Mouse (Mus musculus) intestine, embryonic 15.5 days (tissue): ENCODE measurements around the gene B230217C12Rik. TPM values are rescaled to one million over a fixed set of nuclear protein-coding genes. Genes with fewer than 3 reads are reported as not detected.
"Not testable (repeated sequence)": the region's sequence is repeated elsewhere in the genome, so short reads cannot be mapped to it uniquely, and the experiment has no call there.

Experiments
- ATAC-seq: fragments of 200-750 bp; cut with Nextera tagmentation; 2 replicates; pipeline ENCODE4 v1.8.0; 2017; ENCODE audit warnings: moderate TSS enrichment, moderate library complexity
- H3K27ac ChIP-seq: fragments of 300-500 bp; sonication (generic); 2 replicates; pipeline ENCODE4 v1.5.1; 2015; ENCODE audit warnings: mild to moderate bottlenecking, inconsistent platforms
- H3K27me3 ChIP-seq: fragments of 300-500 bp; sonication (generic); replicated peaks from 2 replicates; pipeline ENCODE4 v1.6.1; 2015; ENCODE audit warnings: inconsistent platforms
- H3K36me3 ChIP-seq: fragments of 300-500 bp; sonication (generic); 2 replicates; pipeline ENCODE4 v1.6.1; 2015; ENCODE audit warnings: inconsistent platforms
- H3K4me1 ChIP-seq: fragments of 300-500 bp; sonication (generic); replicated peaks from 2 replicates; pipeline ENCODE4 v1.6.1; 2015; ENCODE audit warnings: inconsistent platforms
- H3K4me2 ChIP-seq: fragments of 300-500 bp; sonication (generic); replicated peaks from 2 replicates; pipeline ENCODE4 v1.6.1; 2015; ENCODE audit warnings: mild to moderate bottlenecking, inconsistent platforms
- H3K4me3 ChIP-seq: fragments of 300-500 bp; sonication (generic); replicated peaks from 2 replicates; pipeline ENCODE4 v1.5.1; 2015; ENCODE audit warnings: inconsistent platforms
- H3K9ac ChIP-seq: fragments of 300-500 bp; sonication (generic); 2 replicates; pipeline ENCODE4 v1.6.1; 2015; ENCODE audit warnings: inconsistent platforms
- H3K9me3 ChIP-seq: fragments of 300-500 bp; sonication (generic); 2 replicates; pipeline ENCODE4 v1.6.1; 2016; ENCODE audit warnings: inconsistent platforms
- WGBS: fragments of 180-500 bp; shearing (Covaris S2); methylation state at CpG from one replicate; pipeline ENCODE4 v1.1.7; 2015; 5-methylcytosine and 5-hydroxymethylcytosine counted together
- polyA plus RNA-seq: library from polyadenylated mRNA; unstranded; fragments of >200 nt; fragmentation: Nextera tagmentation; extraction: Ambion mirVana; gene quantifications from 2 replicates; pipeline ENCODE4 v1.2.1, GENCODE M21; 2015

B230217C12Rik gene
- polyA plus RNA-seq, 1 experiment from 2014 or later = 5.2 TPM

- no peak overlapping the region for H3K9ac ChIP-seq
- H3K36me3 ChIP-seq = peaks cover 36% of the 10 kb centered on the region
- peaks cover 11% of the 10 kb centered on the region; the same call in 1 of the 2 replicates for H3K4me1 ChIP-seq
- 83% methylated on average over 12 of the region's 12 CpGs for whole genome bisulfite sequencing
- H3K4me3 ChIP-seq = no peak overlapping the region
- ATAC-seq = no peak
- no peaks in the 10 kb centered on the region for H3K9me3 ChIP-seq
- no peak overlapping the region for H3K27ac ChIP-seq
- no peaks in the 10 kb centered on the region for H3K27me3 ChIP-seq
- H3K4me2 ChIP-seq = no peak overlapping the region
These were observed 10.6 kb upstream of the B230217C12Rik start for GRCm38 (mm10) chr11:97829913-97830476.

GRCm38 (mm10) chr11:97830501-97830900, 10.1 kb upstream of the B230217C12Rik start:
- H3K27me3 ChIP-seq = no peaks in the 10 kb centered on the region
- 79% methylated on average over 6 of the region's 6 CpGs for WGBS
- no peak overlapping the region for H3K27ac ChIP-seq
- no peaks in the 10 kb centered on the region for H3K9me3 ChIP-seq
- no peak overlapping the region for H3K4me2 ChIP-seq
- no peak for ATAC-seq
- H3K36me3 ChIP-seq = peaks cover 33% of the 10 kb centered on the region
- peaks cover 6% of the 10 kb centered on the region; the same call in 1 of the 2 replicates for H3K4me1 ChIP-seq
- no peak overlapping the region for H3K4me3 ChIP-seq
- no peak overlapping the region for H3K9ac ChIP-seq

GRCm38 (mm10) chr11:97832001-97832400, 8.6 kb upstream of the B230217C12Rik start:
- Histone ChIP-seq H3K9ac (no peak overlapping the region), H3K36me3 (peaks cover 32% of the 10 kb centered on the region), H3K4me2 (no peak overlapping the region), H3K9me3 (no peaks in the 10 kb centered on the region), H3K4me3 (no peak overlapping the region), H3K4me1 (no peaks in the 10 kb centered on the region), H3K27ac (no peak overlapping the region), H3K27me3 (no peaks in the 10 kb centered on the region)
- 80% methylated on average over 11 of the region's 11 CpGs for WGBS
- no peak for ATAC-seq

- Histone ChIP-seq H3K4me3 (no peak overlapping the region), H3K4me2 (no peak overlapping the region), H3K9me3 (no peaks in the 10 kb centered on the region), H3K9ac (no peak overlapping the region), H3K36me3 (peaks cover 30% of the 10 kb centered on the region), H3K27me3 (no peaks in the 10 kb centered on the region), H3K27ac (no peak overlapping the region), H3K4me1 (no peaks in the 10 kb centered on the region)
- 86% methylated on average over 15 of the region's 15 CpGs for WGBS
- ATAC-seq = no peak
These were observed 7.2 kb upstream of the B230217C12Rik start for GRCm38 (mm10) chr11:97833352-97833751.

- no peak overlapping the region for H3K9ac ChIP-seq
- 60% methylated on average over 8 of the region's 8 CpGs for WGBS
- H3K36me3 ChIP-seq = peaks cover 30% of the 10 kb centered on the region
- no peaks in the 10 kb centered on the region for H3K27me3 ChIP-seq
- no peak overlapping the region for H3K27ac ChIP-seq
- ATAC-seq = no peak
- H3K9me3 ChIP-seq = no peaks in the 10 kb centered on the region
- peaks cover 5% of the 10 kb centered on the region; the same call in 1 of the 2 replicates for H3K4me1 ChIP-seq
- H3K4me3 ChIP-seq = no peak overlapping the region
- H3K4me2 ChIP-seq = no peak overlapping the region
These were observed 4.0 kb upstream of the B230217C12Rik start for GRCm38 (mm10) chr11:97836541-97836940.

GRCm38 (mm10) chr11:97837051-97837450, 3.5 kb upstream of the B230217C12Rik start:
- peaks cover 30% of the 10 kb centered on the region for H3K36me3 ChIP-seq
- H3K9me3 ChIP-seq, ATAC-seq, H3K4me2 ChIP-seq, H3K27ac ChIP-seq, H3K27me3 ChIP-seq, H3K4me1 ChIP-seq, H3K9ac ChIP-seq, H3K4me3 ChIP-seq: not testable (repeated sequence)
- 76% methylated on average over 9 of the region's 9 CpGs for WGBS

GRCm38 (mm10) chr11:97837641-97838149, 2.9 kb upstream of the B230217C12Rik start:
- Histone ChIP-seq H3K9ac (no peak overlapping the region), H3K4me2 (no peak overlapping the region), H3K4me3 (no peak overlapping the region), H3K9me3 (no peaks in the 10 kb centered on the region), H3K36me3 (peaks cover 30% of the 10 kb centered on the region), H3K27ac (no peak overlapping the region), H3K4me1 (peaks cover 10% of the 10 kb centered on the region; the same call in 1 of the 2 replicates), H3K27me3 (no peaks in the 10 kb centered on the region)
- ATAC-seq = no peak
- WGBS = 79% methylated on average over 7 of the region's 7 CpGs

GRCm38 (mm10) chr11:97838779-97839440, 1.7 kb upstream of the B230217C12Rik start:
- Histone ChIP-seq H3K4me3 (no peak overlapping the region), H3K4me2 (no peak overlapping the region), H3K4me1 (peaks cover 10% of the 10 kb centered on the region; the same call in 1 of the 2 replicates), H3K36me3 (peaks cover 24% of the 10 kb centered on the region; the same call in 1 of the 2 replicates), H3K27ac (no peak overlapping the region; the same call in 1 of the 2 replicates), H3K9me3 (no peaks in the 10 kb centered on the region), H3K9ac (no peak overlapping the region), H3K27me3 (no peaks in the 10 kb centered on the region)
- WGBS = 41% methylated on average over 10 of the region's 10 CpGs
- ATAC-seq = no peak

- Histone ChIP-seq H3K27me3 (no peaks in the 10 kb centered on the region), H3K9ac (no peak overlapping the region), H3K9me3 (no peaks in the 10 kb centered on the region), H3K36me3 (peaks cover 20% of the 10 kb centered on the region; the same call in 1 of the 2 replicates), H3K4me1 (peaks cover 10% of the 10 kb centered on the region; the same call in 1 of the 2 replicates), H3K4me2 (no peak overlapping the region), H3K4me3 (no peak overlapping the region), H3K27ac (no peak overlapping the region; the same call in 1 of the 2 replicates)
- ATAC-seq = no peak
- WGBS = 57% methylated on average over 11 of the region's 11 CpGs
These were observed 992 bp upstream of the B230217C12Rik start for GRCm38 (mm10) chr11:97839441-97840134.

- no peak for ATAC-seq
- no peak overlapping the region for H3K9ac ChIP-seq
- WGBS = 70% methylated on average over 2 of the region's 2 CpGs
- H3K27ac ChIP-seq = peak overlapping the region; percentile 59
- H3K4me1 ChIP-seq = peaks cover 10% of the 10 kb centered on the region; the same call in 1 of the 2 replicates
- no peaks in the 10 kb centered on the region for H3K27me3 ChIP-seq
- 0 out of 2 replicates have a peak, but pooled peaks cover 19% of the 10 kb centered on the region for H3K36me3 ChIP-seq
- no peak overlapping the region for H3K4me3 ChIP-seq
- H3K9me3 ChIP-seq = no peaks in the 10 kb centered on the region
- peak overlapping the region; percentile 68; the same call in 1 of the 2 replicates for H3K4me2 ChIP-seq
These were observed 467 bp upstream of the B230217C12Rik start for GRCm38 (mm10) chr11:97840135-97840490.

- Histone ChIP-seq H3K27ac (peak overlapping the region; percentile 73), H3K27me3 (no peaks in the 10 kb centered on the region)
- ATAC-seq = peak; percentile 72
These were observed 546 bp downstream of the B230217C12Rik start for GRCm38 (mm10) chr11:97840991-97841661.

More at GRCm38 (mm10) chr11:97840991-97841661, 546 bp downstream of the B230217C12Rik start:
- Histone ChIP-seq H3K4me3 (peak overlapping the region; percentile 45), H3K4me1 (peaks cover 10% of the 10 kb centered on the region; the same call in 1 of the 2 replicates), H3K9ac (peak overlapping the region; percentile 43), H3K9me3 (no peaks in the 10 kb centered on the region), H3K4me2 (peak overlapping the region; percentile 68), H3K36me3 (0 out of 2 replicates have a peak, but pooled peaks cover 13% of the 10 kb centered on the region)
- 4% methylated on average over 22 of the region's 22 CpGs for WGBS
